Mouse (Mus musculus) adrenal gland, postnatal 25 days (tissue): ENCODE measurements around the gene Dgkh. TPM values are rescaled to one million over a fixed set of nuclear protein-coding genes. Genes with fewer than 3 reads are reported as not detected.
A peak's percentile ranks its signal among the peaks of the same experiment; 100 is the strongest.

Experiments
- DNase-seq: peaks from one replicate; pipeline ENCODE4 v3.0.0; 2021; ENCODE audit warnings: mixed read lengths
- total RNA-seq: library from RNA; stranded (reverse); gene quantifications from 2 replicates; pipeline ENCODE4 v1.2.3, GENCODE M21; 2021

The Dgkh gene
- total RNA-seq, 1 experiment from 2014 or later, result 7.8 TPM

DNA sequence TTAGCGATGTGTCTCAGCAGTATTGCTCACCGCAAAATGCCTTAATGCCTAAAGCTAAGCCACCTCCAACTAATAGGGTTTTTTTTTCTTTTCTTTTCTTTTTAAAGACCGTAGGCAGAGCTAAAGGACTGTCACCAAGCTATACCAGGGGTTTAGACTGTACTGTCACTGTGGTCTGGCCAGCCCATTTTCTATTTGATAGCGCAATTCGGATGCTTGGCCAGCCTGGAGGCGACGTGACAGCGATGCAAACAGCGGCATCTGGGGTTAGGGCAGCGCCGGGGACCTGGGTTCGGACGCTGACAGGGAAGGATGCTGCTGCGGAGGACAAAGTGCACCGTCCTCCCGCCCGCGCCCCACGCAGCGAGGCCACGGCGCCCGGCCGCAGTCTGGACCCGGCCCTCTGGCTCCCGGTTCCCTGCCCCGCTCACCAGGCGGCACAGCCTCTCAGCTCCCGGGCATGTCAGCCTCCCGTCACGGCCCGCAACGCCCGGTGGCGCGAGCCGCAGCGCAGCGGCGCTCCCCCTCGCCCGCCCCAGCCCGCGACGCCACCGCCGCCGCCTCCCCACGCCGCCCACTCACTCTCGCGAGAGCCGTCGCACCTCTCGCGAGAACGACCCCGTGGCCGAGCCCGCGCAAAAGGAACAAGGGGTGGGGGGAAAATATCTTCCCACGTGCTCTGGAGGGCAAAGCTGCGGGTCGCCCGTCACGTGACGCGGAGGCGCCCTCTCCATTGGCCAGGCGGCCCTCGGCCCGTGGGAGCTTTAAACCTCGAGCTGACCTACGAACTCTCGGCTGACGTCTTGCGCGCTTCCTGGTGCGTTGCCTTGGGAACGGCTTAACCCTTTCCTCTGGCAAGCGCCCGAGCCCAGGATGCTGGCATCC, 196.1 kb downstream of the Dgkh start, which contains the start of gene Akap11:
Akap11 (minus strand) TSS at position 528 of the 885 bp plus-strand sequence.
- peak; percentile 93 for DNase-seq

DNA sequence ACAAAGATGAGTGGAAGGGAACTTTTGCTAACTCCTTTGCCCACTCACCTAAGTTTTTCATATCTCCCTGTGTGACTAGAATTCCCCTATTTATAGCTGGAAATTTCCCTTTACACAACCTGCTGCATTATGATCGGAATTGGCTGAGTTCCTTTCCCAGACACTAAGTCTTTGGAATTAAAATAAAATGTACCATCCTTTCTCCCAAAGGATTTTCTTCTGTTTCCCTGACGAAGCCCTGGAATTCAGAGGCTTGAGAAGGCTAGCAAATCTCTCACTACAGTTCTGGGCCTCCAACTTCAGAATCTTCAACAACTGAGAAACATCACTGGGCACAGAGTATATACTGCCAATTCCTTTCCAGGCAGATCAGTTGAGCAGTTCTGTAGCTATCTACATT, 197.2 kb downstream of the Dgkh start:
- no peak for DNase-seq

DNA sequence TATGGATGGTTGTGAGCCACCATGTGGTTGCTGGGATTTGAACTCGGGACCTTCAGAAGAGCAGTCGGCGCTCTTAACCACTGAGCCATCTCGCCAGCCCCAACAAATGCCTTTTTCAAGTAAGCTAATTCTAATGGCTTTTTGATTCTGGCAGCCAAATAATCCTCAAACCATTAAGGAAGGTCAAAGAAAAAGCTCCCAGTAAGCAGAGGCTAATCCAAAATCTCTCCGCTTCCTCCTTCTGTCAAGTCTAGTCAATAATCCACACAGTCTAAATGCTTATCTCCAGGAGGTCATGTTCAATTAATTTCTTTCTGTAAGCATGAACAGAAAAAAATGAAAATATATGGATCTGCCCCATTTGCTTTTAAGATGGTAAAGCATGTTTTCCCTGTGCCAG, 197.9 kb downstream of the Dgkh start:
- no peak for DNase-seq

DNA sequence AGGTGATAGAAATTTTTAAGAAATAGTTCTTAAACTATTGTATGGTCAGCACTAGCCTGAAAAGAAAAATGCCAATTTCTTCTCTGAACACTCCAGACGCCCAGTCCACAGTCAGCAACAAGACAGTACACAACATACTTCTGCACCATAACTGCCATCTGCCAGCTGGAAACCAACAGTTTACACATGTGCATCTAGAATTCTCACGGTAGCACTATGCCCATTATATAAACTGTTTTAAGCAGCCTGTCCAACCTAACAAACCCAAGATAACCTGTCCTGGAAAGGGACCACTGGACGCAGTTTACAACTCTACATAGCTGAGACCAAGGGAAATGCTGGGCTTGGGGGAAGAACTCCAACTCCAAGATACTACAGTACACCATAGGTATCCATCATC, 198.9 kb downstream of the Dgkh start:
- no peak for DNase-seq

DNA sequence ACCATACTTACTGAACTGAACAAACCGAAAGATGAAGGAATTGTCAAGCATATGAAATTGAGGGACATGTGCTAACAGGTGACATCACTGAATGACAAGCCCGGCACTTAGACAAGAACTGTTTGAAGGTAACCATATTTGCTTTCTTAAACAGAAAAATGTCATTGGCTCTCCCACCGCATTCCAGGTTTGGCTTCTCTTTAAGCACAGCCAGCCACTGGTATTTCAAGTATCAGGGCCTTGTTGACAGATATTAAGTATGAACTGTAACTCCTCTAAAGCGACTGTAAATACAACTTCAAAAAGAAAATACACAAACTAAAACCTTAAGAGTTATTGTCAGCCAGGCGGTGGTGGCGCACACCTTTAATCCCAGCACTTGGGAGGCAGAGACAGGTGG, 200.2 kb downstream of the Dgkh start:
- DNase-seq, result no peak

DNA sequence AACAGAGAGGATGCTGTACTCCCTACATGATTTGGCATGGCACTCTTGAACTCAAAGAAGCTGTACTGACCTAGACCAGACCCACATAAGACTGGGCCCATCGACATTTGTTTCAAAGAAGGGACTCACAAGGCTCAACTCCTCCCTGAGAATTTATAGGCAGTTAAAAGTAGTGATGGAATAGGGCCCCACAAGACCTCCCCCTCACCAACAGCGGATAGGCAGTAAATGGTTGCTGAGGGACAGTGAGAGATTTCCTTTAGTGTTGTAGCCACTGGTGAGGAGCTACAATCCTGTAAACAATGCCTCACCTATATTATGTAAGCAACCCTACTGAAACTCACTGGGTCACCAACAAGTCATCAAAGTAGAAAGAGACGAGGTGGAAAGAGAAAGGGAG, 202.3 kb downstream of the Dgkh start:
- DNase-seq, result no peak

DNA sequence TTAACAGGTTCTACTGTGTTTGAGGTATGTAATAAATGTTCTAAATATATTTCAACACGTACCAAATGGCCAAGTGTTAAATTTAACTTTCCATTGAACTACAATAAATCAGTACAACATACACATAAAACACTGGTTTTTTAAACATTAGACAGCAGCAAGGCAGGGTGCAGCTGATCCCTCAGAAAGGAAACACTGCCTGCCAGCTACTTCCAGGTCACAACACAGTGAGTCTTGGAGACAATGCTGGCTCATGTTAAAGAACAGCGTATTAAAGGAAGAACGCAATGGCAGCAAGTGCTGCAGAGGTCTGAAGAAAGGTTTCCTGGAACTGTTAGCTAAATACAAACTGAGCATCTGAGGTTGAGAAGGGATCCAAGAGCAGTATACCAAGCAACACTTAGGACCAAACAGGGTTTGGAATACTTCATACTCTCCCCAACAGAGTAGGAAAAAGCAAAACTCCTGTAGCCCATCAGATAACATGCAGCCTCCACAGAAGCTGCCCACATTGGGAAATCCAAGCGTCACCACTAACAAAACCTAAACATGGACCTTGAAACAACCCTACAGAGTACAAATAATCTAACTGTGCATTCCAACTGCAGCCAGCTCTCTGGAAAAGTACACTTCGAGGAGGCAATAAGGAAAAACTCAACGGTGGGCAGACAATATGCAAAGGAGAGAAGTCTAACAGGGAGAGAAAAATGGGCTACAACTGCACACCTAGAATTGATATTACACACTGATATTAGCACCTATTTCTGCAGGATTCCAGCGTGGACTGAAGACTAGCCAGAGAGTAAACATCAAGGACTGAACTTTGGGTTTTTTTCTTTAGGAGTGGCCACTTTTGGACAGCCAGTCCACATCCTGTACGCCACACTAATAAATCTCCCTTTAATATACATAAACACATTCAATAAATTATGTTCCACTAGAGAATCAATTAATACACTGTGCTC, 203.8 kb downstream of the Dgkh start:
- no peak for DNase-seq

DNA sequence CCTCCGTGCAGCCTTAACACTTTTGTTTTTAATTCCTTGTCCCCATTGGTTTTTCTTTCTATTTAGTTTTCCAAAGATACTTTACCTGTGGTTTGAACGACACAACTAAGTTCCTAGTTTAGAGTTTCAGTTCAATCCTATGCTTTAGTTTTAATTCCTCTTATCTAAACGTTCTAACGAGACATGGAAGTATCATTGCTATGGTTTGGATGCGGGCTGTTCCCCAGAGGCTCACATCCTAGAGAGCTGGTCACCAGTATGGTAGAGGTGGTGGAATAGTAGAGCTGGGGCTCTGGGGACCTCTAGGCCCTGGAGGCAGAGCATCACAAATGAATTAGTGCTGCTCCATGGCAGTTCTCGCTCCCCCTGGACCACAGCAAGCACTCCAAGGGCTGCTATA, 205.7 kb downstream of the Dgkh start:
- DNase-seq, result no peak

DNA sequence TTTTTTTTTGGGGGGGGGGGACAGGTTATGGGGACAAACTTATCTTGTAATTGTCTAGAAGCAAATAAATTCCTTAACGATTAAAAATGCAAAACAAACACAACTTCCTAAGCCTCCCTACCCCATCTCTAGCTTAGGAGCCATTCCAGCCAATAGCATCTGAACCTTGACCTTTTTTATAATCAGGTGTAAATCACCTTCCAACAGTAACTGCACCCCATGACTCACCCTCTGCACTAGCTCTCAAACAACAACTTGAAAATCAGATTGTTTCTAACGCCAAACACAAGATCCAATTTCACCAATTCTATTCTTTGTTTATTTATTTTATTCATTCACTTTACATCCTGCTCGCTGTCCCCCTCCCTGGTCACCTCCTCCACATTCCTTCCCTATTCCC, 206.1 kb downstream of the Dgkh start:
- no peak for DNase-seq

DNA sequence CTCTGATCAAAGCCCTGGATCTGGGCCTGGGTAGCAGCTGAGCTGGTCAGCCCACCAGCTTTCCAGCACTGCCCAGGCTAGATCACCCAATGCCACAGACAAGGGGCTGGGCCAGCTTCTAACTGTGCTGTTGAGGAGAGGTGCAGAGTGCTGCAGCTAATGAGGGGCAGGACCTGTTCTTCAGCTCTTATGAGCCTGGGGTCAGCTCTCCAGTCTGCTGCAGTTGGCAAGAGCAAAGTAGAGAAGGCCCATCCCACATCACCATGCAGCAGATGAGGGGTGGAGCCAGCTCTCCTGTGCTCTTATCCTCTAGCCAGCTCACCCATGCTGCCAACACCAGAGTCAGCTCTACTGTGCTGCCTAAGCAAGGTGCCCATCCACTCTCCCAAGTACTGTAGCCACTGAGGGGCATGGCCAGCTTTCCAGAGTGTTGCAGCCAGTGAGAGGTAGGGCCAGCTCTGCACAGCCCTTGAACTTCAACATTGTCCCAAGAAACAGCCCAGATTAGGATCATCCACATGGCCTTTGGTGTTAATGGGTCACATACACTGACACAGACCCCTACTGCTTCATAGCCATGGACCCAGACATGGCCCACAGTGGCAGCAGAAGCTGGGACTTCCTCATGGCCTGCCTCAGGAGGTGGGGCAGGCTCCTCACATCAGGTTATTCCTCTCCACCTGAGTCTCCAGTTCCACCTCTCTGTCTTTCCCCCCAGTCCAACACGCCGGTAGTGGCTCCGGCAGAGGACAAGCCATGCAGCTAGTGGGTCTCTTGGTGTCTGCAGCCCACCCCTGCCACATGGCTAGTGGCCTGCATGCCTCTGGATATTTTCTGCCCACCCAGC, 206.7 kb downstream of the Dgkh start:
- no peak for DNase-seq

DNA sequence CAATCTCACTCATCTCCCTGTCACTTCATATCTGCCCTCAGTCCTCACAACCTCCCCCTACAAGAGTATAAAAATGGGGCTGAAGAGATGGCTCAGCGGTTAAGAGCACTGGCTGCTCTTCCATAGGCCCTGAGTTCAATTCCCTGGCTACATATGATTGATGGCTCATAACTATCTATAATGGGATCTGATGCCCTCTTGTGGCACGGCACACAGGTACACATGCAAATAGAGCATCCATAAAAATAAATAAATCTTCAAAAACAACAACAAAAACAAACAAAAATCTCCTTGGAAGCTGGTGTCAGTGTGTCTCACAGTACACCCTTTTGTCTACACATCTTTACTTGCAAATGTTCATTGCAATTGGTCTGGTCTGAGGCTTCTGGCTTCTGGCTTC, 207.5 kb downstream of the Dgkh start:
- no peak for DNase-seq

DNA sequence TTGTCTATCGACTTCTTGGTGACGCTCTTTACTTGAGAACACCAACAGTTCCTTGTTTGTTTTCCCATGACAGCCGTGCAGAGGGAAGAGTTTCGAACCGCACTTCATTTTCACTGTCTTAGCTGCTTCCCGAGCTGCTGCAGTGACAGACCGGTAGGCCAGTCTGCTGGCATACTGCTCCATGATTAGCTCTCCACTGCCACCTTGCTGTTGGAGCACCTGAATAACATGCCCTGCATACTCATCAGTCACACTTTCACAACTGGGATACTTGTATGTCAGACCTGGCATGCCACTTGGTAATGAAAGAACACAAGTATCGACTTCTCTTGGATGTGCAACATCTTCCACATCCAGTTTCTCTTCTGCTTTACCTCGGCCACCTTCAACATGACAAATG, 221.9 kb downstream of the Dgkh start:
- no peak for DNase-seq

DNA sequence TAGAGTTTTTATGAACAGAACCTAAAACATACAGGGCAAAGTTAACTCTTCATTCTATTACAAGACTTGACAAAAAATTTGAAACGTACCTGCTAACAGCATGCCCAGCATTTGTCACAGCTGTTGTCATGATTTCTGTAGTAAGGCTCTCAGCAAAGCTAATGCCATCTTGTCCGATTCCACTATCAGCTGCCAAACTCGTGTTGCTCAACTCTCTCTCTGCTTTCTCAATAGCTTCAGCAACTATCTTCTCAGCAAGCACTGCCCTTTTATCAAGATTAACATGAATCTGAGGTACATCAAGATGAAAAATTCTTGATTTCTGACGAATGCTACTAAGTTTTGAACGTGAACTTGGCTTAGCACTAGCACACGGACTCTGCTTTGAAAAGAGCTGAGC, 222.8 kb downstream of the Dgkh start:
- no peak for DNase-seq

Other genes starting within 250 kb of the Dgkh start
- gene Akap11, start 196.0 kb downstream of the Dgkh start, total RNA-seq, result 48.6 and 54.0 TPM in 2 replicates
- 136 and 144 TPM in 2 replicates for gene Vwa8, start 116.3 kb upstream of the Dgkh start, total RNA-seq